Mouse (Mus musculus) hindbrain, embryonic 16.5 days (tissue): Measurements from ENCODE around the gene Txndc2. TPM values are rescaled to one million over a fixed set of nuclear protein-coding genes. Genes with fewer than 3 reads are reported as not detected.
A peak's percentile ranks its signal among the peaks of the same experiment; 100 is the strongest.
"Not testable (repeated sequence)": the region's sequence is repeated elsewhere in the genome, so short reads cannot be mapped to it uniquely, and the experiment has no call there.

ENCODE experiments used
- ATAC-seq: fragments of 200-750 bp; cut with Nextera tagmentation; 2 replicates; pipeline ENCODE4 v1.8.0; 2017; ENCODE audit warnings: moderate TSS enrichment, moderate library complexity
- H3K27ac ChIP-seq: fragments of 300-500 bp; sonication (generic); 2 replicates; pipeline ENCODE4 v1.5.1; 2014; ENCODE audit warnings: low read depth, mild to moderate bottlenecking, control low read depth, low read length, moderate library complexity
- H3K27me3 ChIP-seq: fragments of 300-500 bp; sonication (generic); replicated peaks from 2 replicates; pipeline ENCODE4 v1.6.1; 2014; ENCODE audit warnings: low read length; ENCODE audit not compliant: control insufficient read depth, insufficient read depth
- H3K36me3 ChIP-seq: fragments of 300-500 bp; sonication (generic); 2 replicates; pipeline ENCODE4 v1.6.1; 2014; ENCODE audit warnings: mild to moderate bottlenecking, low read length, moderate library complexity, mixed read lengths; ENCODE audit not compliant: control insufficient read depth, insufficient read depth
- H3K4me1 ChIP-seq: fragments of 300-500 bp; sonication (generic); 2 replicates; pipeline ENCODE4 v1.6.1; 2014; ENCODE audit warnings: low read depth, low read length; ENCODE audit not compliant: control insufficient read depth, insufficient read depth
- H3K4me2 ChIP-seq: fragments of 300-500 bp; sonication (generic); 2 replicates; pipeline ENCODE4 v1.6.1; 2014; ENCODE audit warnings: mild to moderate bottlenecking, low read length, control low read depth, moderate library complexity
- H3K4me3 ChIP-seq: fragments of 300-500 bp; sonication (generic); 2 replicates; pipeline ENCODE4 v1.5.1; 2014; ENCODE audit warnings: mild to moderate bottlenecking, low read length, control low read depth, moderate library complexity
- H3K9ac ChIP-seq: fragments of 300-500 bp; sonication (generic); 2 replicates; pipeline ENCODE4 v1.6.1; 2014; ENCODE audit warnings: low read depth, mild to moderate bottlenecking, control low read depth, low read length, moderate library complexity
- H3K9me3 ChIP-seq: fragments of 300-500 bp; sonication (generic); 2 replicates; pipeline ENCODE4 v1.6.1; 2014; ENCODE audit warnings: mild to moderate bottlenecking, low read length, moderate library complexity; ENCODE audit not compliant: control insufficient read depth
- WGBS: fragments of 180-500 bp; shearing (Covaris S2); extraction: QIAGEN DNeasy Blood & Tissue Kit; methylation state at CpG from one replicate; pipeline ENCODE4 v1.1.7; 2014; 5-methylcytosine and 5-hydroxymethylcytosine counted together
- polyA plus RNA-seq: library from polyadenylated mRNA; unstranded; fragments of >200 nt; fragmentation: Nextera tagmentation; extraction: Ambion mirVana; gene quantifications from 2 replicates; pipeline ENCODE4 v1.2.1, GENCODE M21; 2015

The Txndc2 gene
- polyA plus RNA-seq, 1 experiment from 2014 or later: not detected

DNA sequence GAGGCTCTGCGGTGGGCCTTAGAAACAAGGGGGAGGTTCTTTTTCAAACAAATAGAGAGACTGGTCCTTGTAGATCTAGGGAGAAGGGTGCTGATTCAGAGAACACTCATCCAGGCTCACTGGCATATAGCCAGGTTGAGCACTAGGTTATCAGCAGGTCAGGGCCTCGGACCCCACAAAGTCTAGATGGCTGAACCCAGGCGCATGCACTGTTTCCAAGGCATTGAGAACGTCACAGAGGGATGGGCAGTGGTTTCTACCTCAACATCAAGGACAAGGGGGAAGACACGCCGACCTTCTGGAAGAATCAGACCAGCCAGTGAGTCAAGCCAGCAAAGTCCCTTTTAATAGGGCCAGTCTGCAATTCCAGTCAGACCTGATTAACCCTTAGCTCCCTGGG is 5.3 kb upstream of the Txndc2 start:
- ATAC-seq: no peak
- Histone ChIP-seq H3K36me3 (peaks cover 3% of the 10 kb centered on the region; the same call in 1 of the 2 replicates), H3K27me3 (no peaks in the 10 kb centered on the region), H3K4me3 (no peak overlapping the region), H3K9ac (no peak overlapping the region), H3K27ac (no peak overlapping the region), H3K4me2 (no peak overlapping the region), H3K4me1 (peaks cover 13% of the 10 kb centered on the region), H3K9me3 (no peaks in the 10 kb centered on the region)
- WGBS: 78% methylated on average over 6 of the region's 6 CpGs

DNA sequence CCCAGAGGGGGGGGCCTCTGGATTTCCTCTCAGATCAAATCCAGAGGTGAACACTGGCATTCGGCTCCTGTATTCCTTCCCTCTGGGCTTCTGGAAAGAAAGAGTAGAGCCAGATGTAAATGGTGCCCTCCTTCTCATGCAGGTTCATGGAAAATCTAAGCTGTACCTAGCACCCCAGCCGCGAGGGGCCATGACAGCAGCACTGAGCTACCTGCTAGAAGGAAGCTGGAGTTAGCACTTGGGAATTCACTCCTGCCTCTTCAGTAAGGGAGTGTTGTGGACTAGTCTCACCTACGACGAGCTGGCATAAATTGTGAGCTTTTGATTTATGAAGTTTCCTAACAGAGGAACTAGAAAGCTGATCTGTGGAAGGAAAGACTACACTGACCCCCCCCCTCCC is 1.6 kb upstream of the Txndc2 start:
- ATAC-seq: no peak
- H3K4me1 ChIP-seq: peaks cover 13% of the 10 kb centered on the region
- no peak overlapping the region for H3K4me2 ChIP-seq
- H3K9ac ChIP-seq: no peak overlapping the region
- H3K9me3 ChIP-seq: no peaks in the 10 kb centered on the region
- peak overlapping the region; percentile 36; the same call in 1 of the 2 replicates for H3K27ac ChIP-seq
- no peaks in the 10 kb centered on the region for H3K36me3 ChIP-seq
- 83% methylated on average over 5 of the region's 5 CpGs for WGBS
- H3K27me3 ChIP-seq: no peaks in the 10 kb centered on the region
- H3K4me3 ChIP-seq: no peak overlapping the region

DNA sequence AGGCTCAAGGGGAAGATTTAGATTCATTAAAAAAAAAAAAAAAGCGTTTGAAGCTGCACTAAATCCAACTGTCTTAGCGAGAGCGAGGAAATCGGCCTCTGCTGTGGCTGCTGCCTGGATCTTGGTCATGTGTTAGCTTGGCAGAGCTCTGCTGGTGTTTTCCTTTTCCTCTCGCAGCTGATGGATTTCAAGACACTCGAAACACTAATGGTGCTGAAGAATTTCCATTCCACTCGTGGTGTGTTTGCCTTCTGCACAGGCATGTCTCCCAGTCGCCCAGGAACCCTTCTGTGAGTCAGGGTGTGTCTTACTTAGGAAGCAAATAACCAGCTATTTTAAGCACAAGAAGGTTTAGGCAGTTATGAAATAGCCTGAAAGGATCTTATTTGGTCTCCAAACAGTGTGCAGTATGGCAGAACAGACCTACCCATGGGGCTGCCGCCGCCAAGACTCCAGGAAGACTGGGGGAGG is 1.1 kb upstream of the Txndc2 start:
- ATAC-seq: peak; percentile 63
- Histone ChIP-seq H3K4me1 (peaks cover 13% of the 10 kb centered on the region), H3K27ac (peak overlapping the region; percentile 36), H3K36me3 (no peaks in the 10 kb centered on the region), H3K9ac (no peak overlapping the region), H3K4me2 (no peak overlapping the region), H3K27me3 (no peaks in the 10 kb centered on the region), H3K4me3 (no peak overlapping the region), H3K9me3 (no peaks in the 10 kb centered on the region)
- WGBS: 39% methylated on average over 10 of the region's 10 CpGs

DNA sequence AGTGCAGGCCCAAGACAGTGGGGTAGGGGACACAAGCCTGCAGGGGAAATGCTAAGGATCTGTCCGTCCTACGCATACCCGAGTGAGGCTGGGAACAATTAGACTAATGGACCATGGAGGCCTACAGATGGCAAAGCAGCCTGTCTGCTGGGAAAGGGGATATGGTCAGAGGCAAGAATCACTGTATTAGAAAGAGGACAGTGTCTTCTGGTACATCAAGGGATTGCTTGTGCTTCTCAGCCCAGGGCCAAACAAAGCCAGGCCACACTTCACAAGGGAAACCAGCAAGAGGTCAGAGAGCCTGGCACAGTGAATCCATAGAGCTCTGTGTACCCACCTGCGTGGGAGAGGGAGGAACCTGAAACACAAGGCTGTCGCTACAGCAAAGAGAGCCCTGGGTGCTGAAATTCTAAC is 617 bp upstream of the Txndc2 start:
- 0 out of 2 replicates have a peak overlapping the region, but pooled peaks have one; percentile 2 for H3K9ac ChIP-seq
- H3K27ac ChIP-seq: peak overlapping the region; percentile 6; the same call in 1 of the 2 replicates
- no peaks in the 10 kb centered on the region for H3K36me3 ChIP-seq
- peak; percentile 66 for ATAC-seq
- no peak overlapping the region for H3K4me3 ChIP-seq
- WGBS: 22% methylated on average over 5 of the region's 5 CpGs
- no peaks in the 10 kb centered on the region for H3K27me3 ChIP-seq
- no peak overlapping the region for H3K4me2 ChIP-seq
- H3K4me1 ChIP-seq: peaks cover 13% of the 10 kb centered on the region
- H3K9me3 ChIP-seq: no peaks in the 10 kb centered on the region

DNA sequence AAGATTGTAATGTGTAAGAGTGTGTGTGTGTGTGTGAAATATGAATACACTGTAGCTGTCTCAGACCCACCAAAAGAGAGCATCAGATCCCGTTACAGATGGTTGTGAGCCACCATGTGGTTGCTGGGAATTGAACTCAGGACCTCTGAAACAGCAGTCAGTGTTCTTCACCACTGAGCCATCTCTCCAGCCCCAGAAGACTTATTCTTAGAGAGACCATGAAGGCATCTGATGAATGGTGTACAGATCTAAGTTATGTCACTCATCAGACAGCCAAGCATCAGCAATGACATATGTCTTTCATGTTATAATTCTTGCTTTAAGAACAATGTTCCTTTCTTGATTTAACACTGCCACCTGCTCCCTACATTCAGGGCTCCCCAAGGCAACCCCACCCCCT is 2.8 kb downstream of the Txndc2 start:
- Histone ChIP-seq H3K9me3 (no peaks in the 10 kb centered on the region), H3K9ac (no peak overlapping the region), H3K4me1 (peaks cover 13% of the 10 kb centered on the region), H3K4me3 (no peak overlapping the region), H3K27ac (no peak overlapping the region), H3K36me3 (no peaks in the 10 kb centered on the region), H3K27me3 (no peaks in the 10 kb centered on the region), H3K4me2 (no peak overlapping the region)
- 95% methylated on average over 1 of the region's 1 CpGs for WGBS
- no peak for ATAC-seq

DNA sequence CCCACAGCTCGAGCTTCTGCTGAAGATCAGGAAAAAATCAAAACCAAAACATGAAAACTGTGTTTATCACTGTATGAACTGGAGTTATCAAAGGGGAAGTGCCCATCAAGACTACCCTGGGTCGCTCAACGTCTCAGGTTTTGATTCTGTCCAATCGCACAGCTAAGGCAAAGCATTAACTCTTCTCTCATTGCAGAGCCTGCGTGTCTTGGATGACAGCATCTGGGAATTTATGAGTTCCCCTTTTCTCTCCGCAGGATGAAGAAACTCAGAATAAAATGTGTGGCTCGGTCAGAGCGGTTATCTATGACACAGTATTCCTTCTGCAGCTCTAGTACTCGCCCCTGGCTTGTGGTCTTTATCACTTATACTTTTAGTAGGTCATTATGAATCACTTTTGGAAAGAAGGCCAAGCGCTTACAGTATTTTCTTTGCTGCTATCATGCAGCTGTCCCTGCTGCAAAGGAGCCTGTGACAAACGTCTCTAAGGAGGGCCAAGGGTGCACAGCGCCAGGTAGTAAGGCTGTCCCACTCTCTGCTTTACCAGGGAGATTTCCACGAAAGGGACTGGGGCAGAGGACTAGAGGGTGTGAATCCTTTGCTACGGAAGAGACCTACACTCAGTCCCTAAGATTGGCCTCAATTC is 6.1 kb downstream of the Txndc2 start:
- Histone ChIP-seq H3K9me3 (no peaks in the 10 kb centered on the region), H3K36me3 (no peaks in the 10 kb centered on the region)

DNA sequence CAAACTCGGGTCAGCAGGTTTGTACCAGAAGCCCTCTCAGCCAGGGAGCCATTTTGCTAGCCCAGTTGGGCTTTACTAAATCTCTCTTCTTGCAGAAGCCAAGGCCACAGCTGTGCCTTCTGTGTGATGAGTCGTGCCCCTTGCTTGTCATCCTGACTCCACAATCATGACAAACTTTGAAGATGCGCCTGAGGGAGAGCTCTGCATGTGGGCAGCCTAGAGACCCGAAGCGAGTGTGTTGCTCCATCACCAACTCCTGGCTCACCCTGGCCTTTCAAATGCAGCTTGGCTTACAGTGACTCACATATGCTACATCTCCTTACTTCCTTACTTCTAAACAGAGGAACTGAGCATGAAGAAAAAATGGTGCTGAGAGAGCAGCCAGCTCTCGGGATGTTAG is 12.0 kb downstream of the Txndc2 start:
- H3K4me2 ChIP-seq: no peak overlapping the region
- H3K27ac ChIP-seq: no peak overlapping the region
- no peaks in the 10 kb centered on the region for H3K27me3 ChIP-seq
- H3K36me3 ChIP-seq: no peaks in the 10 kb centered on the region
- no peak overlapping the region for H3K9ac ChIP-seq
- H3K4me3 ChIP-seq: no peak overlapping the region
- ATAC-seq: no peak
- H3K9me3 ChIP-seq: no peaks in the 10 kb centered on the region
- WGBS: 81% methylated on average over 6 of the region's 6 CpGs
- H3K4me1 ChIP-seq: no peaks in the 10 kb centered on the region

More for the DNA sequence above, 6.1 kb downstream of the Txndc2 start:
- no peak for ATAC-seq
- Histone ChIP-seq H3K9ac (no peak overlapping the region), H3K4me1 (no peaks in the 10 kb centered on the region), H3K27me3 (no peaks in the 10 kb centered on the region), H3K27ac (no peak overlapping the region), H3K4me3 (no peak overlapping the region), H3K4me2 (no peak overlapping the region)
- WGBS: 87% methylated on average over 14 of the region's 14 CpGs

DNA sequence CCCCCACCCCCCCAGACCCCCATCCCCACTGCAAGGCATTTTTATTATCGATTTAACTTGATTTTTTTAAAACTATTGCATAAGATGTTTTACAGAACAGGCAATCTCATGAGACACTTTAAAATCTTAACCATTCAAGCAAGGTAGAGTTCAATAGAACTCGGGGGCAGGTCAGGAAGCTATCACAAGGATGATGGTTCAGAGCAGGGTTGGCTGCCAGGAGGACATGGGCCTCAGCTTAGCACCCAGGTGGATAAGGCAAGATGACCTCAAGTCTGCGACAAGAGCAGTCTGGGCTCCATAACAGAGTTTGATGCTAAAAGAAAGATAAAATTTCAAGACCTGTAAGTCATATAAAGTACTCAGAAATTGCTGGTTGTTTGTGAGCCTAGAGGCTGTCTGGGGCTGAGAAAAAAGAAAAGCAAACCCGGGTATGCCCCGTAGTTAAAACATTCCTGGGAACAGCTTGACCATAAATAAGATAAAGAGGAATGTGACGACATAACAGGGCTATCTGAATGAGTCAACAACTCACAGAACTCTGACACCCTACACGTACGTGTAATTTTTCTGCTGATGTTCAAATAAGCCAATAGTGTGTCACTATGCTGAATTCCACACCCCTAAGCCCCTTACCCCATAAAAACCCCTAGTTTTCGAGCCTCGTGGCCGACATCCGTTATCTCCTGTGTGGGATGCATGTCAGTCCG is 13.0 kb downstream of the Txndc2 start:
- H3K27ac ChIP-seq, H3K4me1 ChIP-seq, H3K9ac ChIP-seq, H3K4me3 ChIP-seq, H3K36me3 ChIP-seq, H3K4me2 ChIP-seq, H3K27me3 ChIP-seq, H3K9me3 ChIP-seq, ATAC-seq: not testable (repeated sequence)
- WGBS: 89% methylated on average over 13 of the region's 13 CpGs

DNA sequence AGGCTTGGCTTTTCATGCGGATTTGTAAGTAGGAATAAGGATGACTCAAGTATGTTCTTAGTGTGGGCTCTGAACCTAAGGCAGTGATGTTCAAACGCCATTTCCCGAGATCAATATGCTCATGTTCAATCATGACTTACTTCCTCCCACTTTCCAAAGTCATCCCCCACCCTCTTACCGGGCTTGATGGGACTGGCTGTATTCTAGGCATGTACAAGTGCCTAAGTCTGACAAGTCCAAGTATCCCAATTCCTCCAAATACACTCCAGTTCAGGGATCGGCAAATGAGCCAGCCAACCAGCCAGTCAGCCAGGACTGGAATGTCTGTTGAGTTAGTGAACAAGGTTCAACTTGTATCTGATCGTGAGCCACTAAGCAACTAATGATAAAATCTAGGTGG is 15.7 kb downstream of the Txndc2 start:
- no peak overlapping the region for H3K9ac ChIP-seq
- H3K27me3 ChIP-seq: no peaks in the 10 kb centered on the region
- ATAC-seq: no peak
- WGBS: 97% methylated on average over 6 of the region's 6 CpGs
- no peaks in the 10 kb centered on the region for H3K4me1 ChIP-seq
- H3K27ac ChIP-seq: no peak overlapping the region
- no peaks in the 10 kb centered on the region for H3K36me3 ChIP-seq
- H3K4me2 ChIP-seq: no peak overlapping the region
- H3K4me3 ChIP-seq: no peak overlapping the region
- H3K9me3 ChIP-seq: no peaks in the 10 kb centered on the region
